Comparison of ENCODE assay signal across 28 mouse cellular contexts in the genomic region with DNA sequence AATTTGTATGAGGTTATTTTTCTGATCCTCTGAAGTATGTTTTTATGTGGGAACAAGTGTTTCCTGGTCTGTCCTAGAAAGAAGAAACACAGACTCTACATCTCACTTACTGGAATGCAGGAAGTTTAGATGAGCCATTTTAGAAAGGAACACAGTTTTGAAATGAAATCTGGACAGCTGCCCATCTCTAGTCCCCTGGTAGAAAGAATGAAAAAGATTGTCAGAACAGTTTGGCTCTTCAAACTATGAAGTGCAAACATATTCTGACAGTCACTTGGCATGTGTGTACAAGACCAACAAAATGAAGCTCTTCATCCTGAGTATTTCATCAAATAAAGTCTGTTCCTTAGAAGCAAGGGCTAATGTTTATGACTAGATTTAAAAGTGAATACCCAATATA.
DNase-seq lines count a peak whose midpoint lies in the region; ATAC-seq and TF ChIP-seq lines count a peak whose summit lies in the region.
"Had no signal": no experiment of that assay in that cellular context is flagged by ENCODE, and none has a peak within 500 bp of the region (broad histone marks: within the 10 kb centered on the region; RNA-seq: fewer than 3 reads in every experiment).

No protein-coding gene starts in this region.

- H3K4me2 ChIP-seq in hindbrain, postnatal 0 days (ENCODE audit: low read depth, low read length) = no peak overlapping the region
- H3K4me2 ChIP-seq in hindbrain, embryonic 12.5 days (replicated peaks) = no peak overlapping the region
- H3K4me2 ChIP-seq: embryonic facial prominence, embryonic 13.5 days; hindbrain, embryonic 15.5 days; limb, embryonic 15.5 days; liver, embryonic 15.5 days; neural tube, embryonic 15.5 days had no signal

- ATAC-seq in hindbrain, postnatal 0 days = no peak
- no peak for ATAC-seq in hindbrain, embryonic 12.5 days (ENCODE audit: low FRiP score)
- ATAC-seq: activated CD4-positive, CD25-positive, alpha-beta regulatory T cell, adult 4 months; forebrain, embryonic 14.5 days; intestine, embryonic 16.5 days had no signal

- H3K27ac ChIP-seq in hindbrain, postnatal 0 days = no peak overlapping the region
- H3K27ac ChIP-seq in hindbrain, embryonic 12.5 days = no peak overlapping the region
- H3K27ac ChIP-seq: embryonic facial prominence, embryonic 13.5 days; heart, embryonic 10.5 days; hindbrain, embryonic 15.5 days; limb, embryonic 15.5 days; liver, embryonic 15.5 days; midbrain, embryonic 10.5 days; neural tube, embryonic 15.5 days had no signal

- no peak overlapping the region for H3K9ac ChIP-seq in hindbrain, postnatal 0 days (replicated peaks; ENCODE audit: low read length)
- no peak overlapping the region for H3K9ac ChIP-seq in hindbrain, embryonic 12.5 days
- H3K9ac ChIP-seq: embryonic facial prominence, embryonic 13.5 days; hindbrain, embryonic 15.5 days; limb, embryonic 15.5 days; liver, embryonic 15.5 days; neural tube, embryonic 15.5 days had no signal

- H3K4me3 ChIP-seq in hindbrain, postnatal 0 days (ENCODE audit: low read length) = no peak overlapping the region
- H3K4me3 ChIP-seq in hindbrain, embryonic 12.5 days = no peak overlapping the region
- H3K4me3 ChIP-seq: embryonic facial prominence, embryonic 13.5 days; heart, embryonic 10.5 days; hindbrain, embryonic 15.5 days; limb, embryonic 15.5 days; liver, embryonic 15.5 days; midbrain, embryonic 10.5 days; neural tube, embryonic 15.5 days had no signal

- no peaks in the 10 kb centered on the region for H3K36me3 ChIP-seq in hindbrain, postnatal 0 days (ENCODE audit: insufficient read depth, low read length)
- H3K36me3 ChIP-seq in hindbrain, embryonic 12.5 days = no peaks in the 10 kb centered on the region
- H3K36me3 ChIP-seq: embryonic facial prominence, embryonic 13.5 days; G1E; heart, embryonic 10.5 days; hindbrain, embryonic 15.5 days; limb, embryonic 15.5 days; liver, embryonic 15.5 days; midbrain, embryonic 10.5 days; neural tube, embryonic 15.5 days had no signal

- no peaks in the 10 kb centered on the region for H3K27me3 ChIP-seq in hindbrain, postnatal 0 days (ENCODE audit: insufficient read depth, low read length)
- no peaks in the 10 kb centered on the region for H3K27me3 ChIP-seq in hindbrain, embryonic 12.5 days
- H3K27me3 ChIP-seq: CH12.LX; embryonic facial prominence, embryonic 13.5 days; hindbrain, embryonic 15.5 days; limb, embryonic 15.5 days; liver, embryonic 15.5 days; neural tube, embryonic 15.5 days had no signal

- no peaks in the 10 kb centered on the region for H3K9me3 ChIP-seq in hindbrain, postnatal 0 days (ENCODE audit: low read length)
- no peaks in the 10 kb centered on the region for H3K9me3 ChIP-seq in hindbrain, embryonic 12.5 days (replicated peaks)
- H3K9me3 ChIP-seq: embryonic facial prominence, embryonic 13.5 days; heart, embryonic 10.5 days; hindbrain, embryonic 15.5 days; limb, embryonic 15.5 days; liver, embryonic 15.5 days; midbrain, embryonic 10.5 days; neural tube, embryonic 15.5 days had no signal

- TF ChIP-seq CTCF in hindbrain, postnatal 0 days (IDR thresholded peaks at IDR 0.05; ENCODE audit: low read depth) = no peak

- DNase-seq in hindbrain, postnatal 0 days (ENCODE audit: low spot score) = peak; percentile 64
- DNase-seq in retina, adult 2 months (ENCODE audit: low read depth, low spot score) = peak; percentile 13
- no peak for DNase-seq in retina, embryonic 14.5 days (ENCODE audit: low spot score)
- DNase-seq in lung, postnatal 14 days = peak; percentile 21
- DNase-seq in adrenal gland, adult 18-20 months (ENCODE audit: low spot score in 2 of 2) = no peak
- no peak for DNase-seq in spleen, adult 12 weeks (ENCODE audit: low spot score)
- DNase-seq: adrenal gland, postnatal 10 days; B cell, adult 2 months; cerebellum, adult 11 months; cerebellum, postnatal 25 days; gastrocnemius, postnatal 10 days; heart, postnatal 4 days; layer of hippocampus, adult 9-11 months; right cerebral cortex, postnatal 25 days; thymus, postnatal 36 days had no signal

- no peaks in the 10 kb centered on the region for H3K4me1 ChIP-seq in hindbrain, postnatal 0 days (ENCODE audit: insufficient read depth, low read length)
- H3K4me1 ChIP-seq in hindbrain, embryonic 12.5 days = no peaks in the 10 kb centered on the region
- H3K4me1 ChIP-seq: embryonic facial prominence, embryonic 13.5 days; heart, embryonic 10.5 days; hindbrain, embryonic 15.5 days; limb, embryonic 15.5 days; liver, embryonic 15.5 days; midbrain, embryonic 10.5 days; neural tube, embryonic 15.5 days had no signal

Comparison
In these comparisons a context has a peak if more than half of its experiments do, and no peak if none do; other contexts are left out.
1. DNase-seq: peak in hindbrain, postnatal 0 days (single experiment), retina, adult 2 months (single experiment) and lung, postnatal 14 days (single experiment); none in retina, embryonic 14.5 days (single experiment), adrenal gland, adult 18-20 months (0 of 2) and spleen, adult 12 weeks (single experiment).